Mouse (Mus musculus): ENCODE measurements at regions not wholly inside any gene's neighbourhood (a gene's known extent, or its start where the extent isn't known, plus 50 kb on each side); places are given as distances from the start of the nearest gene placed in this dataset.

DNA sequence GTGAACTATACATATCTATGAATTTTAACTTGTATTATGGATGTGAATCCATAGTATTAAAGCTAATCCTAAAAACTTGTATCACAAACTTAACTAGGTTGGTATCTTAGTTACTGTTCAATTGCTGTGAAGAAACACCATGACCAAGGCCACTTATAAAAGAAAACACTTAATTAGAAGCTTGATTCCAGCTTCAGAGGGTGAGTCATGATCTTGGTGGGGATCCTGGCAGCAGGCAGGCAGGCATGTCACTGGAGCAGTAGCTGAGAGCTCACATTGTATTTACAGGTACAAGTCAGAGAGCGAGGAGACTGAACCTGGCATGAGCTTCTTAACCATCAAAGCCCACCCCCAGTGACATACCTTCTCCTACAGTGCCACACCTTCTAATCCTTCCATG, 73.2 kb upstream of the Rap2b start:
- no peaks in the 10 kb centered on the region for H3K36me3 ChIP-seq
- H3K4me3 ChIP-seq, result no peak overlapping the region
- H3K4me1 ChIP-seq, result no peaks in the 10 kb centered on the region
- H3K27me3 ChIP-seq (ENCODE audit: insufficient read depth, poor library complexity, severe bottlenecking), result no peaks in the 10 kb centered on the region
- no peaks in the 10 kb centered on the region for H3K9me3 ChIP-seq
- WGBS, result 64% methylated on average over 1 of the region's 1 CpGs
- DNase-seq (ENCODE audit: low spot score), result no peak
- H3K27ac ChIP-seq, result no peak overlapping the region

- Histone ChIP-seq H3K27ac (no peak overlapping the region), H3K4me3 (no peak overlapping the region), H3K4me1 (no peaks in the 10 kb centered on the region), H3K27me3 (ENCODE audit: insufficient read depth, poor library complexity, severe bottlenecking) (no peaks in the 10 kb centered on the region), H3K9me3 (no peaks in the 10 kb centered on the region), H3K36me3 (no peaks in the 10 kb centered on the region)
- WGBS, result 79% methylated on average over 6 of the region's 6 CpGs
- DNase-seq (ENCODE audit: low spot score), result no peak
These were observed 66.6 kb upstream of the Rap2b start for GRCm38 (mm10) chr3:61294855-61295254.

GRCm38 (mm10) chr3:61297290-61297689, 64.1 kb upstream of the Rap2b start:
- H3K4me3 ChIP-seq, result no peak overlapping the region
- H3K4me1 ChIP-seq, result no peaks in the 10 kb centered on the region
- H3K27me3 ChIP-seq (ENCODE audit: insufficient read depth, poor library complexity, severe bottlenecking), result no peaks in the 10 kb centered on the region
- no peak overlapping the region for H3K27ac ChIP-seq
- DNase-seq (ENCODE audit: low spot score), result no peak
- 56% methylated on average over 3 of the region's 3 CpGs for WGBS
- no peaks in the 10 kb centered on the region for H3K36me3 ChIP-seq
- no peaks in the 10 kb centered on the region for H3K9me3 ChIP-seq

- Histone ChIP-seq H3K4me3 (no peak overlapping the region), H3K27me3 (ENCODE audit: insufficient read depth, poor library complexity, severe bottlenecking) (no peaks in the 10 kb centered on the region), H3K27ac (no peak overlapping the region), H3K9me3 (no peaks in the 10 kb centered on the region), H3K4me1 (no peaks in the 10 kb centered on the region), H3K36me3 (no peaks in the 10 kb centered on the region)
- DNase-seq (ENCODE audit: low spot score), result no peak
- 84% methylated on average over 3 of the region's 3 CpGs for WGBS
These were observed 59.2 kb upstream of the Rap2b start for GRCm38 (mm10) chr3:61302214-61302613.

- no peaks in the 10 kb centered on the region for H3K9me3 ChIP-seq
- no peaks in the 10 kb centered on the region for H3K27me3 ChIP-seq (ENCODE audit: insufficient read depth, poor library complexity, severe bottlenecking)
- no peaks in the 10 kb centered on the region for H3K4me1 ChIP-seq
- no peaks in the 10 kb centered on the region for H3K36me3 ChIP-seq
- WGBS, result 50% methylated on average over 3 of the region's 3 CpGs
- DNase-seq (ENCODE audit: low spot score), result peak; percentile 74
- H3K4me3 ChIP-seq, result no peak overlapping the region
- H3K27ac ChIP-seq, result no peak overlapping the region
These were observed 58.0 kb upstream of the Rap2b start for GRCm38 (mm10) chr3:61303485-61303884.

DNA sequence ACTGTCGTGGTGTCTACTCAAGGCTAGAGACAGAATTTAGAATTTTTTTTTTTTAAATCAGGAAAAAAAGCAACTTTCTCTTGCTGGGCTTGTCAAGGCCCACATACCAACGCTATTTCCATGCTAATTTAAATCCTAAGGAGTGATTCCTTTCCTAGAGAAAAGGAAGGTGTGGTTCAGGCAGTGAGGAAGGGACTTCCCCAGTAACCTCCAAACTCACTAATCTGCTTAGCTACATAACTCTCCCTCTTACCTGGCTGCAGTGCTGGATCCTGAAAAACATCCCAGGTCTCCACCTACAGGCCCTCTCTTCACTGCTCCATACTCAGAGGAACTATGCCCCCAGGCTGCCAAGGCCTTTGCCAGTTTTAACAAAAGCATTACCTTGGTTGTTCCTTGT, 55.1 kb upstream of the Rap2b start:
- H3K9me3 ChIP-seq, result no peaks in the 10 kb centered on the region
- no peak for DNase-seq (ENCODE audit: low spot score)
- H3K27me3 ChIP-seq (ENCODE audit: insufficient read depth, poor library complexity, severe bottlenecking), result no peaks in the 10 kb centered on the region
- H3K4me1 ChIP-seq, result no peaks in the 10 kb centered on the region
- 41% methylated on average over 2 of the region's 2 CpGs for WGBS
- H3K36me3 ChIP-seq, result no peaks in the 10 kb centered on the region
- no peak overlapping the region for H3K4me3 ChIP-seq
- H3K27ac ChIP-seq, result no peak overlapping the region

- Histone ChIP-seq H3K4me1 (no peaks in the 10 kb centered on the region), H3K27me3 (ENCODE audit: insufficient read depth, poor library complexity, severe bottlenecking) (no peaks in the 10 kb centered on the region), H3K36me3 (no peaks in the 10 kb centered on the region), H3K27ac (no peak overlapping the region), H3K9me3 (no peaks in the 10 kb centered on the region), H3K4me3 (no peak overlapping the region)
- DNase-seq (ENCODE audit: low spot score), result no peak
- 87% methylated on average over 2 of the region's 2 CpGs for WGBS
These were observed 52.7 kb upstream of the Rap2b start for GRCm38 (mm10) chr3:61308764-61309163.

GRCm38 (mm10) chr3:61309197-61309596, 52.2 kb upstream of the Rap2b start:
- Histone ChIP-seq H3K27me3 (ENCODE audit: insufficient read depth, poor library complexity, severe bottlenecking) (no peaks in the 10 kb centered on the region), H3K9me3 (no peaks in the 10 kb centered on the region), H3K27ac (no peak overlapping the region), H3K4me3 (no peak overlapping the region), H3K36me3 (no peaks in the 10 kb centered on the region), H3K4me1 (no peaks in the 10 kb centered on the region)
- 80% methylated on average over 1 of the region's 1 CpGs for WGBS
- no peak for DNase-seq (ENCODE audit: low spot score)
